Mouse (Mus musculus) colon, adult 2 months (tissue): ENCODE measurements around the gene Casp8. TPM values are rescaled to one million over a fixed set of nuclear protein-coding genes. Genes with fewer than 3 reads are reported as not detected.

Experiments used
- polyA plus RNA-seq: library from polyadenylated mRNA; depleted of rRNA; stranded (reverse); fragments of >200 nt; gene quantifications from 2 replicates; pipeline ENCODE4 v1.2.3, GENCODE M21; 2012; rRNA removed

Casp8 gene
- polyA plus RNA-seq = 7.9 and 8.3 TPM in 2 replicates

GRCm38 (mm10) chr1:58795291-58796058 lies at the start of gene Casp8:
Gene Casp8, plus strand, starts transcription at chr1:58795374.

Other genes starting within 250 kb of the Casp8 start
- 0.49 and 0.59 TPM in 2 replicates for gene Fam126b, start 209.1 kb upstream of the Casp8 start, polyA plus RNA-seq
- gene Ndufb3, start 209.0 kb upstream of the Casp8 start, polyA plus RNA-seq = 22.3 and 23.0 TPM in 2 replicates
- gene Als2cr12, start 99.4 kb upstream of the Casp8 start, polyA plus RNA-seq = 0.14 and 0.24 TPM in 2 replicates
- 23.8 and 30.2 TPM in 2 replicates for gene Cflar, start 83.9 kb upstream of the Casp8 start, polyA plus RNA-seq
- gene Trak2, start 178.1 kb downstream of the Casp8 start, polyA plus RNA-seq = 22.7 and 25.5 TPM in 2 replicates
- gene Stradb, start 178.1 kb downstream of the Casp8 start, polyA plus RNA-seq = 6.9 and 8.2 TPM in 2 replicates